Mouse (Mus musculus): ENCODE data around the gene 2210017I01Rik. TPM values are rescaled to one million over a fixed set of nuclear protein-coding genes. Genes with fewer than 3 reads are reported as not detected.
A peak's percentile ranks its signal among the peaks of the same experiment; 100 is the strongest.

Gene 2210017I01Rik
- not detected in 2 replicates for total RNA-seq (2017)

GRCm38 (mm10) chr3:92607392-92607791, at the start of gene 2210017I01Rik:
2210017I01Rik (minus strand) TSS chr3:92607492.
- ATAC-seq (replicated peaks; ENCODE audit: low read depth, poor library complexity, severe bottlenecking), result no peak

- no peak for ATAC-seq (replicated peaks; ENCODE audit: low read depth, poor library complexity, severe bottlenecking)
Measured at GRCm38 (mm10) chr3:92656826-92657225, 49.5 kb upstream of the 2210017I01Rik start, which contains the start of gene Lce1b. Lce1b (minus strand) TSS chr3:92656926.

DNA sequence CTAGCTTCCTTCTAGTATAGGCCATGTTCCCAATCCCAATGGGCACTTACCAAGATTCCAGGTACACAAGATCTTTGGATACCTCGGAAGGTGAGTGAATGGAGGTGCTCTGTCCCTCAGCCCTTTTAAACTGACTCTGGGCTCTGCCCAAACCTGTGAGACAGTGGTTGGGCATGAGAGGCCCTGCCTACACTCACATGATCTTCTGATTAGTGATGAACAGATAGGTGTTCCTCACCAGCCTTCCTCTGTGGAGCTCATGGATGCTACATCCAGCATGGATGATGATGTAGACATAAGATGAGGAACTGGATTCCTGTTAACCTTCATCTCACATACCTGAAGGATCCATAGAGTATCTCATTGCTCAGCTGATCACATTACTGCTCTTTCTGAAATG, 40.9 kb upstream of the 2210017I01Rik start, which contains the start of gene Lce1a1:
Gene Lce1a1 (minus strand): TSS at position 101 of the 400 bp plus-strand sequence.
- ATAC-seq (replicated peaks; ENCODE audit: low read depth, poor library complexity, severe bottlenecking), result no peak

- ATAC-seq (replicated peaks; ENCODE audit: low read depth, poor library complexity, severe bottlenecking), result no peak
Measured at GRCm38 (mm10) chr3:92639854-92640253, 32.6 kb upstream of the 2210017I01Rik start.

DNA sequence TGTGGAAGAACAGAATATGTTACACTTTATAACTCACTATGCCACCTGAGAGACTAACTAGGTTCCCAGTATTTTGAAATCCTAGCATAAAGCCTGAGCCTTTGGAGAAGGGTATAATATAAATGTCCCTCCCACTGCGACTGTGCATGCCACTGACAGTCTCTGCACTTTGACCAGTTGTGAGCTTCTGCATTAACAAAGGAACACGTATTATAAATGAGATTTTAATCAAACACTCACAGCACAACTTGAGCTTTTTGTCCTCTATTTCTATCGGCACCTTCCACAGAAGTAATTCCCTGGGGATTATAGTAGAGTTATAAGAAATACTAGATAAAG, 31.3 kb upstream of the 2210017I01Rik start:
- no peak for ATAC-seq (replicated peaks; ENCODE audit: low read depth, poor library complexity, severe bottlenecking)

DNA sequence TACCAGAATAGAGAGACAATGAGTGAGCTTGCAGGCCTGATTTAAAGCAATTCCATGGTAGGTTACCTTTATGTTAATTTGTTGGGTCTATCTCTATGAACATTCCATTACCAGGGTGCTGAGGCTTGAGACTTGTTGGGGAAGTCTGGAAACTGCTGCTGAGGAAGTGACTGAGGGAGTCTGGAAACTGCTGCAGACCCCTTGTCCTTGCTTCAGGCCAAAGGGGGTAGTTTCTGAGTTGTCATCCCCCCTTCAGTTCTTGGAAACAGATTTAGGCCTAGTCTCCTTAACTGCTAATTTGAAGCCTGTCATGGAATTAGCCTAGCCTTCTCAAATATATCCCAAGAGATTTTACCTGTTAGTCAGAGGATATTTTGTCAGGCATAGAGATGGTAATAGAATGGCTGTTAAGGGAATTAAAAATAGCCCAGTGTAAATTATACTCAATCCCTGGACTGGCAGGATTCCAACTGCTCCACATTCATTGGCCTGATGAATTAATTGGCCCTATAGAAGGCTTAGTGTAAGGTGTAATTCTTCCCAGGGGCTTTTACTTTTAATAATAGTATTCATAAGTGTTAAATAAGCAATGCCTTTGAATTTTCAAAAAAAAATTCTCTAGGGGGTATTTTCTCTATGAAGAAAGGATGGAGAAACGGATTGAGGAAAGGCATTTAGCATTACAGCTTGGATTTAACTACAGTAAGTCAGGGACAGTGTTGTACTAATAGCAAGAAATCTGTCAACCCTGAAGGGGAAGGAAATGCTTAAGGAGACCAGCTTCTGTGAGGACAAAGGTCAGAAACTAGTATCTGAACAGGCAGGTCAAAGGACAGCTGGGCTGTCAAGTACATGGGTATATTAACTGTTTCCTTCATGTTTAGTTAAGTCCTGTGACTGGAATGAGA, 30.7 kb upstream of the 2210017I01Rik start:
- ATAC-seq (replicated peaks; ENCODE audit: low read depth, poor library complexity, severe bottlenecking), result no peak

- no peak for ATAC-seq (replicated peaks; ENCODE audit: low read depth, poor library complexity, severe bottlenecking)
Measured at GRCm38 (mm10) chr3:92621560-92621959, 14.3 kb upstream of the 2210017I01Rik start, which contains the start of gene Lce6a. Lce6a (minus strand) TSS chr3:92621660.

- ATAC-seq (replicated peaks; ENCODE audit: low read depth, poor library complexity, severe bottlenecking), result no peak
Measured at GRCm38 (mm10) chr3:92609804-92610203, 2.5 kb upstream of the 2210017I01Rik start.

- 0 out of 2 replicates have a peak, but pooled peaks have one; percentile 56 for ATAC-seq (replicated peaks; ENCODE audit: low read depth, poor library complexity, severe bottlenecking)
Measured at GRCm38 (mm10) chr3:92602169-92602568, 5.1 kb downstream of the 2210017I01Rik start.

DNA sequence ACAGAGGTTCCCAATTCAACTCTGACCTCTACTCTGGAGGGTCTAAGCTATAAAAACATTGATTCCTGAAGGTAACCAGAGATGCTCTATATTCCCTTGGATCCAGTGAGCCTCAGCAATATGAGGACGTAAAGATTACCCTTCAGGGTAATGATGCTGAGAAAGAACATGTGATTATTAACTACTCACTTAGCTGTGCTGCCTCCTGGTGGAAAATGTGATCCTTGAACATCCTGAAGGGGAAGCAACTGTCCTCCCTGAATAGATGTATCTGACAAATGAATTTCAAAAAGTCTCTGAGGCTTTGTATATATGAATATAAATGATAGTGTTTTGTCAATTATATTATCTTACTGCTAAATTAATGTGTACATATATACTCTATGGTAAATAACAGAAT, 6.8 kb downstream of the 2210017I01Rik start:
- ATAC-seq (replicated peaks; ENCODE audit: low read depth, poor library complexity, severe bottlenecking), result no peak

- no peak for ATAC-seq (replicated peaks; ENCODE audit: low read depth, poor library complexity, severe bottlenecking)
Measured at GRCm38 (mm10) chr3:92599973-92600372, 7.3 kb downstream of the 2210017I01Rik start.

DNA sequence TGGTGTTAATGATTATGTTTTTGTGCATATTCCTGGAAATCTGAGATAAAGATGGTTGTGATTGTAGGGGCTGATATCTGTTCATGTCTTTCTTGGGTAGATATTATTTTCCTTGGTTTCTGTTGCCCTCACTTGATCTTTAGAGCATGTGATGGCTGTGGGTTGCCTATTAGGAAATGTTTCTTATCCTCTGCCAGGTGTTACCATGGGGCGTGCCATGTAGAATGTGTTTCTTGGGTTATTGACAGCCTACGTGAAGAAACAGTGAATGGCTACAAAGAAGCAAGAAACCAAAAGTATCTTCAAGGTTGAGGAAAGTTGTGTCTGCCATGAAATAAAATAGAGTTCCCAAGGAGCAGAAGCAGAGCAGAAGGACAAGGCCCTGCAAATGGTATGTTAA, 8.9 kb downstream of the 2210017I01Rik start:
- ATAC-seq (replicated peaks; ENCODE audit: low read depth, poor library complexity, severe bottlenecking), result no peak

DNA sequence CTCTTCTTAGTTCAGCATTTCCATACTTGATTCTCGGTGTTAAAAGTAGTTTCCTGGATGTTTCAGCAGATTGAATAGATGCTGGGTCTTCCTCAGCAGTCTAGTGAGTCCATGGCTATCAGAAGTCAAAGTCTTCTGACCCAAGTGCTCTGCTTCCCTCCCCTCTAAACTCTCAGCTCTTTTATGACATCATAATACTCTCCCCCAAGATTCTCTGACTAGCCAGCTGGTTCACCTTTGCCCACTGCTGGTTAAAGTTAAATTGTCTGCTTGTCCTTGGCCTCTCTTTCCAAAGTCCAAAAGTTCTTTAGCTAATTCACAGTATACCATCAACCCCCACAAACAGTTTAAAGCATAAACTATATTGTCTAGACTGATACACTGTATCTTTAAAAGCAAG, 18.4 kb downstream of the 2210017I01Rik start, which contains the start of gene Smcp:
Gene Smcp (minus strand): TSS at position 140 of the 400 bp plus-strand sequence.
- no peak for ATAC-seq (replicated peaks; ENCODE audit: low read depth, poor library complexity, severe bottlenecking)

GRCm38 (mm10) chr3:92587190-92587589, 20.1 kb downstream of the 2210017I01Rik start:
- no peak for ATAC-seq (replicated peaks; ENCODE audit: low read depth, poor library complexity, severe bottlenecking)

- ATAC-seq (replicated peaks; ENCODE audit: low read depth, poor library complexity, severe bottlenecking), result no peak
Measured at GRCm38 (mm10) chr3:92585055-92585454, 22.2 kb downstream of the 2210017I01Rik start.

GRCm38 (mm10) chr3:92583164-92583826, 24.0 kb downstream of the 2210017I01Rik start:
- ATAC-seq (replicated peaks; ENCODE audit: low read depth, poor library complexity, severe bottlenecking), result no peak

DNA sequence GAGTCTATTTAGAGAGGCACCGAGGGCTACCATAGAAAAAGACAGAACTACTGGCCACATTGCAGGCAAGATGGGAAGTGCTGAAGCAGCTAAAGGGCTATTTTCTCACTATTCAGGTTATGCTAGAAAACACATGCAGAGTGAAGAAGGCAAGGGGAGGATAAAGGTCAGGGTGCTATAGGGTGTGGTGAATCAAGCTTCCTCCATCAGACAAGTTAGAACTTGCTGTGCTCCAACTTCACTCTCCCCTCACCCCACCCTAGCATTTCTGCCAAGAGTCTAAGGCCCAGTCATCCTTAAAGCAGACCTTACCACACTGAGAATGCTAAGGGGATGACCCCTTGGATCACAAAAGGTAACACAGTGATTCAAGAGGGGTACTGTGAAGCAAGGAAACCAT, 27.8 kb downstream of the 2210017I01Rik start:
- ATAC-seq (replicated peaks; ENCODE audit: low read depth, poor library complexity, severe bottlenecking), result no peak

GRCm38 (mm10) chr3:92578652-92579413, 28.5 kb downstream of the 2210017I01Rik start:
- no peak for ATAC-seq (replicated peaks; ENCODE audit: low read depth, poor library complexity, severe bottlenecking)

DNA sequence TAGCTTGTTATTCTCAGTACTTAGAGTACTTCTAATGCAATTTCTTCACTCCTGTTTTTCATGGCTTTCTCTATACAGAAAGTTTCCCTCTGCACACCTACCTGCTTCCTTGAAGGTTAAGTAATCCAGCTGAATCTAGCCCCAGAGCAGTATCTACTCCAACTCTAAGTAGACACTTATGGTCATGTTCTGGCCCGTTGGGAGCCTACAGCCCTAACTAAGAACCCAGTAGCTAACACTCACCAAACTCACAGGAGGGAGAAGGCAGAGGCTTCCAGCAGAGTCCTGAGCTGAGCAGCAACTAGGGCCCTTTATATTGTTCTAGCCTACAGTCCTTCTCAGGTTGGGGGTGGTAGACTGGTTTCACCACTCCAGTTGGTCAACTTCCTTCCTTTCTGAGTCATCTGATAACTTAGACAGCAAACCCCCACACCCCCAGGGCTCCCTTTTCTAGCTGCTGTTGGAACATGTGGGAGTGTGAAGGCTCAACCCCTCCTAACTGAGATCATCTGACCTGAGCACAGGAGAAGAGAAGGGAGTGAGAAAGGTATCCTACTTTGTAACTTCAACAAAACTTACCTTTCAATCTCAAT, 33.7 kb downstream of the 2210017I01Rik start, which contains the start of gene Ivl:
Gene Ivl (minus strand): TSS at position 287 of the 593 bp plus-strand sequence.
- ATAC-seq (replicated peaks; ENCODE audit: low read depth, poor library complexity, severe bottlenecking), result 0 out of 2 replicates have a peak, but pooled peaks have one; percentile 32
